Mouse (Mus musculus): Measurements from ENCODE around the gene Abhd12b.

DNA sequence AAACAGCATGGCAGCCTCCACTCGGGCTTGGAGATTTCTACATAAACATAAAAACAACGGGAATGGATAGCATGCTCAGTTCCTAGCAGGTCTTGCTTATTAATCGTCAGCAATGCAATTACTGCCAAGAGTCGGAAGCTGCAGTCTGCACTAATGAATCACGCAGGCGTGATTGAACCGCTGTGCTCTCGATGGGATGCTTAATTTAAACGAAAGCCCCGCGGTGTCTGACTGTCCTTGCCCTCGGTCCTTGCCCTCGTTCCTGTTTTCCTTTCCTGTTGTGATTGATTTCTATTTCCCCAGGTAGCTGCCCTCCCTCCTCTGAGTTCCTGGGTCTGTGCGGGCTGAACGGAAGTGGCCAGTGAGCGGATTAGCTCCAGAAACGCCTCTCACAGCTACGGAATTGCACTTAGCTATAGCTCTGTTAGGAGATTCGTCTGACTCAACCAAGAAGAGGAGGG is 38.4 kb downstream of the Abhd12b start:
- TF ChIP-seq CTCF (IDR thresholded peaks at IDR 0.05; ENCODE audit: low read depth) (no peak), EP300 (IDR thresholded peaks at IDR 0.05; ENCODE audit: low read depth) (no peak)
